Mouse (Mus musculus) liver, embryonic 14.5 days (tissue): Measurements from ENCODE around the gene Ngfr.

Experiments used
- CTCF ChIP-seq: IDR thresholded peaks from 2 replicates; pipeline ENCODE4 v1.5.1; 2016; ENCODE audit warnings: antibody characterized with exemption, low read depth, control low read depth
- EP300 ChIP-seq: IDR thresholded peaks from 2 replicates; pipeline ENCODE4 v1.6.1; 2016; ENCODE audit warnings: antibody characterized with exemption, low read depth

GRCm38 (mm10) chr11:95631301-95631700 is 43.8 kb upstream of the Ngfr start:
- TF ChIP-seq CTCF = no peak
- no peak for TF ChIP-seq EP300
